Mouse (Mus musculus): ENCODE data around the gene Tmem184c. TPM values are rescaled to one million over a fixed set of nuclear protein-coding genes. Genes with fewer than 3 reads are reported as not detected.

The Tmem184c gene
- 1.4 and 2.9 TPM in 2 replicates for polyA plus RNA-seq (2012; rRNA removed)

GRCm38 (mm10) chr8:77610374-77610969, at the start of gene Tmem184c:
TSS of gene Tmem184c (minus strand) at chr8:77610698.
- peak; percentile 53 for DNase-seq (ENCODE audit: low read depth, low spot score)
- WGBS = 1% methylated on average over 36 of the region's 36 CpGs

- no peak for DNase-seq (ENCODE audit: low read depth, low spot score)
- whole genome bisulfite sequencing = 40% methylated on average over 4 of the region's 4 CpGs
Observed at GRCm38 (mm10) chr8:77659534-77660080, 49.1 kb upstream of the Tmem184c start.

GRCm38 (mm10) chr8:77658356-77658755, 47.9 kb upstream of the Tmem184c start:
- DNase-seq (ENCODE audit: low read depth, low spot score) = no peak
- WGBS = 65% methylated on average over 3 of the region's 3 CpGs

GRCm38 (mm10) chr8:77650646-77651190, 40.2 kb upstream of the Tmem184c start:
- WGBS = 50% methylated on average over 1 of the region's 1 CpGs
- DNase-seq (ENCODE audit: low read depth, low spot score) = no peak

GRCm38 (mm10) chr8:77640093-77640839, 29.8 kb upstream of the Tmem184c start:
- DNase-seq (ENCODE audit: low read depth, low spot score) = no peak
- 51% methylated on average over 5 of the region's 5 CpGs for WGBS

- WGBS = 73% methylated on average over 3 of the region's 3 CpGs
- no peak for DNase-seq (ENCODE audit: low read depth, low spot score)
Observed at GRCm38 (mm10) chr8:77637593-77637992, 27.1 kb upstream of the Tmem184c start.

- DNase-seq (ENCODE audit: low read depth, low spot score) = no peak
- 25% methylated on average over 5 of the region's 5 CpGs for WGBS
Observed at GRCm38 (mm10) chr8:77634035-77634434, 23.5 kb upstream of the Tmem184c start.

GRCm38 (mm10) chr8:77633211-77633610, 22.7 kb upstream of the Tmem184c start:
- DNase-seq (ENCODE audit: low read depth, low spot score) = no peak
- whole genome bisulfite sequencing = 71% methylated on average over 2 of the region's 2 CpGs

- 59% methylated on average over 3 of the region's 3 CpGs for WGBS
- DNase-seq (ENCODE audit: low read depth, low spot score) = no peak
Observed at GRCm38 (mm10) chr8:77630691-77631090, 20.2 kb upstream of the Tmem184c start.

- DNase-seq (ENCODE audit: low read depth, low spot score) = peak; percentile 22
- 16% methylated on average over 15 of the region's 15 CpGs for WGBS
Observed at GRCm38 (mm10) chr8:77629858-77630537, 19.5 kb upstream of the Tmem184c start.

GRCm38 (mm10) chr8:77623677-77624209, 13.2 kb upstream of the Tmem184c start:
- 93% methylated on average over 7 of the region's 7 CpGs for WGBS
- no peak for DNase-seq (ENCODE audit: low read depth, low spot score)

GRCm38 (mm10) chr8:77617916-77618315, 7.4 kb upstream of the Tmem184c start:
- WGBS = 7% methylated on average over 2 of the region's 2 CpGs

GRCm38 (mm10) chr8:77609621-77610020, 877 bp downstream of the Tmem184c start:
- no peak for DNase-seq (ENCODE audit: low read depth, low spot score)
- 14% methylated on average over 7 of the region's 7 CpGs for WGBS

More at GRCm38 (mm10) chr8:77617916-77618315, 7.4 kb upstream of the Tmem184c start:
- DNase-seq (ENCODE audit: low read depth, low spot score) = peak; percentile 25

GRCm38 (mm10) chr8:77584174-77584573, 26.3 kb downstream of the Tmem184c start:
- WGBS = 74% methylated on average over 4 of the region's 4 CpGs
- DNase-seq (ENCODE audit: low read depth, low spot score) = no peak

GRCm38 (mm10) chr8:77577674-77578073, 32.8 kb downstream of the Tmem184c start:
- no peak for DNase-seq (ENCODE audit: low read depth, low spot score)
- 82% methylated on average over 7 of the region's 7 CpGs for WGBS

- WGBS = 90% methylated on average over 5 of the region's 5 CpGs
- DNase-seq (ENCODE audit: low read depth, low spot score) = no peak
Observed at GRCm38 (mm10) chr8:77574229-77574628, 36.3 kb downstream of the Tmem184c start.

- DNase-seq (ENCODE audit: low read depth, low spot score) = no peak
- WGBS = 74% methylated on average over 3 of the region's 3 CpGs
Observed at GRCm38 (mm10) chr8:77561441-77561840, 49.1 kb downstream of the Tmem184c start.

GRCm38 (mm10) chr8:77552491-77552890, 58.0 kb downstream of the Tmem184c start:
- 95% methylated on average over 3 of the region's 3 CpGs for WGBS
- no peak for DNase-seq (ENCODE audit: low read depth, low spot score)

- DNase-seq (ENCODE audit: low read depth, low spot score) = peak; percentile 31
- 3% methylated on average over 7 of the region's 7 CpGs for WGBS
Observed at GRCm38 (mm10) chr8:77549881-77550580, 60.5 kb downstream of the Tmem184c start.

Measured in large intestine, adult 2 months (tissue).